Mouse (Mus musculus): ENCODE data around the gene Mief1. TPM values are rescaled to one million over a fixed set of nuclear protein-coding genes. Genes with fewer than 3 reads are reported as not detected.

The Mief1 gene
- polyA plus RNA-seq, 1 experiment from 2014 or later, result 12.0 TPM

DNA sequence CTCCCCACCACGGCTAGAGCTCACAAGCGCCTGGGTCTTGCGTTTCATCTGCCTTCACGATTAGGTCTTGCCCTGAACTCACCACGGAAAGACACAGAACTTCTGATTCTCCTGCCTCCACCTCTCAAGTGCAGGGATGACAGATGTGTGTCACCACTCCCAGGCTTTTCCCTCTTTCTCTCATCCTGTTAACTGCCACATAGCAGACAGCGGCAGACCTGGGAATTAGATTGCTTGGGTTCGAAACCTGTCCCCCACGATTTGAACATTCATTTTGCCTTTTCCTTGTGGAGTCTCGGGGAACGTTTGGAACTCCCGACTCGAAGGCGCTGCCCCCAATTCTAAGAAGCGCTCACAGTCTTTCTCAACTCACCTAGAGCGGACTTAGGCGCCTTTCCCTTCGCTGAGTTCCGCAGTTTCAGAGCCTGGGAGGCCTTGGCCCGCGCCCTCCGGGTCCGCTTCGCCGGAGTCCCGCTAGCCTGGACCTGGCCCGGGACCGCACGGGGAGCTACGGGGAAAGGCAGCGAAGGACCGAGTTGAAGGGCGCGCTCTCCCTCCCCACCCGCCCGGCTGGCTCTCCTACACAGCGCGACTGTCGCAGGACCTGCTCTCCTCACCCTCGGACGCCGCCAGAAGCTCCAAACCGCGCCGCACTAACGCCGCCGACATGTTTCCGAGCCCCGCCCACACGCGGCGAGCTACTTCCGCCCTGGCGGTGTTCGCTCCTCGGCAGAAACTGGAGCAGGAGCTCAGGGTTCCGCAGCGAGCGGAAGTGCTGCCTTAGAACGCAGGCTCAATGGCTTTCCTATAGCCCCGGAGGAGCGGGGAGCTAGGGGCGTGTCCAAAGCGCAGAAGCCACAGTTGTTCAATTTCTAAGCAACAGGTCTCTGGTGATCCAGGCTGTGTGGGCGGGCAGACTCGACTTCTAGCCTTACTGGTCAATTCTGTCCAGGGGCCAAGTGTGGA is 30.1 kb downstream of the Mief1 start, which contains the start of gene Rps19bp1:
Gene Rps19bp1 (minus strand): TSS at position 706 of the 966 bp plus-strand sequence.
- H3K4me3 ChIP-seq (ENCODE audit: low read depth, low read length), result peak within 1 kb of the TSS; percentile 89
- TF ChIP-seq CTCF (IDR thresholded peaks at IDR 0.05; ENCODE audit: low read depth), result peak; percentile 20
- under 1% methylated on average over 66 of the region's 66 CpGs for WGBS
- peak within 1 kb of the TSS; percentile 28; the same call in 1 of the 2 replicates for H3K27ac ChIP-seq (ENCODE audit: low read depth, low read length)
- ATAC-seq, result peak; percentile 81
- H3K9me3 ChIP-seq (ENCODE audit: control insufficient read depth), result no peaks in the 10 kb centered on the region
- H3K27me3 ChIP-seq (replicated peaks; ENCODE audit: control insufficient read depth, insufficient read depth, low read length), result no peaks in the 10 kb centered on the region
- peak within 1 kb of the TSS; percentile 85 for H3K4me2 ChIP-seq (replicated peaks; ENCODE audit: low read depth)
- H3K9ac ChIP-seq (ENCODE audit: low read depth, low read length), result peak within 1 kb of the TSS; percentile 70
- no peaks in the 10 kb centered on the region; the same call in 1 of the 2 replicates for H3K4me1 ChIP-seq (replicated peaks; ENCODE audit: control insufficient read depth, insufficient read depth, low read length)
- H3K36me3 ChIP-seq (ENCODE audit: control insufficient read depth, insufficient read depth), result 0 out of 2 replicates have a peak, but pooled peaks cover 5% of the 10 kb centered on the region

DNA sequence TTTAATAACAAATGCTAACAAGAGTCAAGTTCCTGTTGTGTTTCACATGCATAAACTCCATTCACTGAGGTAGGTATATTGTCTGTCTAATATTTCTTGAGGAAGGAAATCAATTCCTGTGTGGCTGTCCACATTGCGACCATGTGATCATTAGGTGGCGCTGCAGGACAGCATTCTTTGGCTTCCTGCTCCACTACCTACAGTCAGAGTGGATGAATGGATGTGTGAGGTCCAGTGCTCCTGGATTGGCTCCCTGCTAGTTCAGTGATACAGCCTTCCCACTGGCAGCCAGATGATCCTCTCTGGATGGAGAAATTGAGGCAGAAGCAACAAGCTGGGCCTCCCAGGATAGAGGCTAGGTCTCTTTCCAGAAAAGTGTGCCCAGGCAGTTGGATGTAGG is 32.5 kb downstream of the Mief1 start:
- H3K9me3 ChIP-seq (ENCODE audit: control insufficient read depth), result no peaks in the 10 kb centered on the region
- no peaks in the 10 kb centered on the region for H3K36me3 ChIP-seq (ENCODE audit: control insufficient read depth, insufficient read depth)
- no peak overlapping the region for H3K4me2 ChIP-seq (replicated peaks; ENCODE audit: low read depth)
- H3K4me3 ChIP-seq (ENCODE audit: low read depth, low read length), result no peak overlapping the region
- no peaks in the 10 kb centered on the region; the same call in 1 of the 2 replicates for H3K4me1 ChIP-seq (replicated peaks; ENCODE audit: control insufficient read depth, insufficient read depth, low read length)
- TF ChIP-seq CTCF (IDR thresholded peaks at IDR 0.05; ENCODE audit: low read depth), result peak; percentile 96
- 0% methylated on average over 2 of the region's 2 CpGs for WGBS
- no peak for ATAC-seq
- H3K27ac ChIP-seq (ENCODE audit: low read depth, low read length), result no peak overlapping the region
- no peaks in the 10 kb centered on the region for H3K27me3 ChIP-seq (replicated peaks; ENCODE audit: control insufficient read depth, insufficient read depth, low read length)
- H3K9ac ChIP-seq (ENCODE audit: low read depth, low read length), result no peak overlapping the region

DNA sequence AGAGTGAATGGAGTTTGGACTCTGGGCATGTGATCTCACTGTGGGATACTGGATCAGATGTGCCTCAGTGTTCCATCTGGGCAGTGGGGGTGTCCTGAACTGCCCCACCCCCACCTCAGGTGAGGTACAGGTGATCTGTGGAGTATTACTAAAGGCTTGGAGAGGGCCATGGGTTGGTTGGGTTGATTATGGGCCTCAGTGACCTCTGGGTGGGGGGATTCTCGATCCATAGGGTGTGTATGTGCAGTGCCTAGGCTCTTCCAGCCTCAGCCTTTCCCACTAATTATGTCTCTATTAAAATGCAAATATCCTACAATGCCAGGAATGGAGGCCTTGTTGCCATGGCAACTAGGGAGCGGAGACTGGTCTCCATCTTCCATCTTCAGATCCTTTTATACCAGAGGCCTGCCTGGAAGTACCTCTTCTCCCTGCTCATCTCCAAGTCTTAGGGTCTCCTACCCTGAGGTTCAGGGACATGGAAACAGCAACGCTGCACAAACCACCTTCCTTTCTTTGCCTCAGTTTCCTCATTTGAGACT is 38.1 kb downstream of the Mief1 start:
- H3K4me3 ChIP-seq (ENCODE audit: low read depth, low read length), result no peak overlapping the region
- no peaks in the 10 kb centered on the region for H3K9me3 ChIP-seq (ENCODE audit: control insufficient read depth)
- no peak for TF ChIP-seq CTCF (IDR thresholded peaks at IDR 0.05; ENCODE audit: low read depth)
- no peak for ATAC-seq
- WGBS, result 73% methylated on average over 3 of the region's 3 CpGs
- no peaks in the 10 kb centered on the region for H3K36me3 ChIP-seq (ENCODE audit: control insufficient read depth, insufficient read depth)
- H3K4me1 ChIP-seq (replicated peaks; ENCODE audit: control insufficient read depth, insufficient read depth, low read length), result no peaks in the 10 kb centered on the region
- no peak overlapping the region for H3K4me2 ChIP-seq (replicated peaks; ENCODE audit: low read depth)
- no peak overlapping the region for H3K9ac ChIP-seq (ENCODE audit: low read depth, low read length)
- no peaks in the 10 kb centered on the region for H3K27me3 ChIP-seq (replicated peaks; ENCODE audit: control insufficient read depth, insufficient read depth, low read length)
- no peak overlapping the region for H3K27ac ChIP-seq (ENCODE audit: low read depth, low read length)

DNA sequence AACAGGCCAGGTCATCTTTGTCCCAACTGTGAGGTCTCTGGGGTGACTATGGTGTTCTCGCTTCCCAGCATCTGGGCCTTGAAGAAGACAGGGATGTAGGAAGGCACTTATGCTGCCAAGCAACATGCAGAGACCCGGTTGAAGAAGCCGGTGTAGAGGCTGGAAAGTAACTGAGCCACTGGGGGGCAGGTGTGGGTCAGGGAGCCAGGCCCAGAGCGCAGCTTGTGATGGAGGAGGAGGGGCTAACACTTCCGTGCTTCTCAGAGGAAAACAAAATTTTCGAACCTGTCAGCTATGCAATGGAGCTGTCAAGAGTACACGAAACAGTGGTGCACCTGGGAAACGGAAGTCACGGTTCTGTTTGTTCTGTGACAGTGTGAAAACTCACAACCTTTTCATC is 43.3 kb downstream of the Mief1 start:
- Histone ChIP-seq H3K4me1 (replicated peaks; ENCODE audit: control insufficient read depth, insufficient read depth, low read length) (no peaks in the 10 kb centered on the region), H3K4me2 (replicated peaks; ENCODE audit: low read depth) (no peak overlapping the region), H3K4me3 (ENCODE audit: low read depth, low read length) (no peak overlapping the region), H3K9ac (ENCODE audit: low read depth, low read length) (no peak overlapping the region), H3K9me3 (ENCODE audit: control insufficient read depth) (no peaks in the 10 kb centered on the region), H3K36me3 (ENCODE audit: control insufficient read depth, insufficient read depth) (no peaks in the 10 kb centered on the region), H3K27ac (ENCODE audit: low read depth, low read length) (no peak overlapping the region), H3K27me3 (replicated peaks; ENCODE audit: control insufficient read depth, insufficient read depth, low read length) (no peaks in the 10 kb centered on the region)
- 48% methylated on average over 9 of the region's 9 CpGs for WGBS
- TF ChIP-seq CTCF (IDR thresholded peaks at IDR 0.05; ENCODE audit: low read depth), result peak; percentile 20; the same call in 1 of the 2 replicates
- no peak for ATAC-seq

- Histone ChIP-seq H3K27me3 (replicated peaks; ENCODE audit: control insufficient read depth, insufficient read depth, low read length) (no peaks in the 10 kb centered on the region), H3K4me2 (replicated peaks; ENCODE audit: low read depth) (no peak overlapping the region), H3K27ac (ENCODE audit: low read depth, low read length) (no peak overlapping the region), H3K4me3 (ENCODE audit: low read depth, low read length) (no peak overlapping the region), H3K9me3 (ENCODE audit: control insufficient read depth) (no peaks in the 10 kb centered on the region), H3K9ac (ENCODE audit: low read depth, low read length) (no peak overlapping the region), H3K4me1 (replicated peaks; ENCODE audit: control insufficient read depth, insufficient read depth, low read length) (no peaks in the 10 kb centered on the region), H3K36me3 (ENCODE audit: control insufficient read depth, insufficient read depth) (no peaks in the 10 kb centered on the region)
- TF ChIP-seq CTCF (IDR thresholded peaks at IDR 0.05; ENCODE audit: low read depth), result no peak
- ATAC-seq, result no peak
- 0% methylated on average over 6 of the region's 6 CpGs for WGBS
These were observed 43.8 kb downstream of the Mief1 start for GRCm38 (mm10) chr15:80277625-80278024.

- ATAC-seq, result no peak
- WGBS, result 55% methylated on average over 4 of the region's 5 CpGs
- H3K4me2 ChIP-seq (replicated peaks; ENCODE audit: low read depth), result no peak overlapping the region
These were observed 44.4 kb downstream of the Mief1 start for GRCm38 (mm10) chr15:80278121-80278759.

More at GRCm38 (mm10) chr15:80278121-80278759, 44.4 kb downstream of the Mief1 start:
- TF ChIP-seq CTCF (IDR thresholded peaks at IDR 0.05; ENCODE audit: low read depth), result no peak
- Histone ChIP-seq H3K9me3 (ENCODE audit: control insufficient read depth) (no peaks in the 10 kb centered on the region), H3K36me3 (ENCODE audit: control insufficient read depth, insufficient read depth) (no peaks in the 10 kb centered on the region), H3K4me3 (ENCODE audit: low read depth, low read length) (no peak overlapping the region), H3K4me1 (replicated peaks; ENCODE audit: control insufficient read depth, insufficient read depth, low read length) (no peaks in the 10 kb centered on the region), H3K27me3 (replicated peaks; ENCODE audit: control insufficient read depth, insufficient read depth, low read length) (no peaks in the 10 kb centered on the region), H3K27ac (ENCODE audit: low read depth, low read length) (no peak overlapping the region), H3K9ac (ENCODE audit: low read depth, low read length) (no peak overlapping the region)

Measured in intestine, postnatal 0 days (tissue).